Mouse (Mus musculus) kidney, adult 9 months (tissue): Measurements from ENCODE around the gene Ddr2.
"Not testable (repeated sequence)": the region's sequence is repeated elsewhere in the genome, so short reads cannot be mapped to it uniquely, and the experiment has no call there.

Source experiments
- DNase-seq: peaks from one replicate; pipeline ENCODE4 v3.0.0; 2022

The Ddr2 gene

GRCm38 (mm10) chr1:170110516-170111332 is at the start of gene Ddr2:
Ddr2 (minus strand) TSS chr1:170110762.
- DNase-seq, result peak; percentile 29

GRCm38 (mm10) chr1:170159707-170160106 is 49.1 kb upstream of the Ddr2 start:
- DNase-seq, result no peak

GRCm38 (mm10) chr1:170155761-170156160 is 45.2 kb upstream of the Ddr2 start:
- no peak for DNase-seq

GRCm38 (mm10) chr1:170155298-170155697 is 44.7 kb upstream of the Ddr2 start:
- no peak for DNase-seq

- DNase-seq, result no peak
These were observed 43.4 kb upstream of the Ddr2 start for GRCm38 (mm10) chr1:170153986-170154385.

GRCm38 (mm10) chr1:170152552-170152951 is 42.0 kb upstream of the Ddr2 start:
- DNase-seq, result no peak

GRCm38 (mm10) chr1:170150870-170151269 is 40.3 kb upstream of the Ddr2 start:
- DNase-seq, result no peak

GRCm38 (mm10) chr1:170149756-170150155 is 39.2 kb upstream of the Ddr2 start:
- peak; percentile 61 for DNase-seq

- DNase-seq, result no peak
These were observed 38.0 kb upstream of the Ddr2 start for GRCm38 (mm10) chr1:170148536-170148935.

GRCm38 (mm10) chr1:170147651-170148448 is 37.3 kb upstream of the Ddr2 start:
- DNase-seq, result no peak

GRCm38 (mm10) chr1:170145606-170146005 is 35.0 kb upstream of the Ddr2 start:
- DNase-seq, result no peak

GRCm38 (mm10) chr1:170142256-170142871 is 31.8 kb upstream of the Ddr2 start:
- peak; percentile 75 for DNase-seq

- peak; percentile 60 for DNase-seq
These were observed 31.1 kb upstream of the Ddr2 start for GRCm38 (mm10) chr1:170141626-170142025.

GRCm38 (mm10) chr1:170136351-170137009 is 25.9 kb upstream of the Ddr2 start:
- DNase-seq, result peak; percentile 86

GRCm38 (mm10) chr1:170134264-170134663 is 23.7 kb upstream of the Ddr2 start:
- DNase-seq, result no peak

GRCm38 (mm10) chr1:170130962-170131361 is 20.4 kb upstream of the Ddr2 start:
- DNase-seq, result peak; percentile 61

- peak; percentile 42 for DNase-seq
These were observed 14.1 kb upstream of the Ddr2 start for GRCm38 (mm10) chr1:170124644-170125043.

GRCm38 (mm10) chr1:170113616-170114015 is 3.1 kb upstream of the Ddr2 start:
- DNase-seq, result no peak

- no peak for DNase-seq
These were observed 1.7 kb upstream of the Ddr2 start for GRCm38 (mm10) chr1:170112261-170112660.

GRCm38 (mm10) chr1:170111651-170112226 is 1.2 kb upstream of the Ddr2 start:
- DNase-seq, result no peak

- no peak for DNase-seq
These were observed 616 bp downstream of the Ddr2 start for GRCm38 (mm10) chr1:170109776-170110515.

GRCm38 (mm10) chr1:170102814-170103213 is 7.7 kb downstream of the Ddr2 start:
- DNase-seq, result not testable (repeated sequence)
